Mouse (Mus musculus) adrenal gland, adult 2 months (tissue): ENCODE data around the gene Aff3. TPM values are rescaled to one million over a fixed set of nuclear protein-coding genes. Genes with fewer than 3 reads are reported as not detected.

Experiments
- DNase-seq: peaks from one replicate; pipeline ENCODE4 v3.0.0; 2021
- polyA plus RNA-seq: library from polyadenylated mRNA; depleted of rRNA; stranded (reverse); fragments of >200 nt; gene quantifications from 2 replicates; pipeline ENCODE4 v1.2.3, GENCODE M21; 2012; rRNA removed
- total RNA-seq, 2 experiments: library from RNA; stranded (reverse); gene quantifications; 2 replicates each; pipeline ENCODE4 v1.2.3; 2021

Aff3 gene
- total and polyA plus RNA-seq, 3 experiments, result 2.9 to 3.5 (median 3.0) TPM

GRCm38 (mm10) chr1:38178929-38179328, 485.8 kb downstream of the Aff3 start:
- DNase-seq, result no peak

DNA sequence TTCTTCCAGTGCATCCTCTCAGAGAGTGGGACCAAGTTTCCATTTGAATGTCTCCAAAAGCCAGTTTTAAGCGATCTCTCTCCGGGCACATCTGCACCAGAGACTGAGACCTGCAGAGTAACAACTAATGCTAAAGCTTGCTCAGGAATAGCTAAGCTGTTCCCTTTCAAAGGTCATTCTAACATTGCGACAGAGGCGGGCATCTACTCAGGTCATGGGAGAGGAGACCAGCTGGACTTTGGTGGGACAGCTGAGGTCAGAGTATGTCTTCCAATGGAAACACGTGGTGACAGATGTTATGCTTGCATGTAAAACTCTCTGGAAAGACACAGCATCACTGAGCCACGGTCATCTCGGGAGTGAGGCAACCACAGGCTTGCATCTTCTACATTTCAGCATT, 488.7 kb downstream of the Aff3 start:
- no peak for DNase-seq

GRCm38 (mm10) chr1:38171874-38172273, 492.9 kb downstream of the Aff3 start:
- no peak for DNase-seq

DNA sequence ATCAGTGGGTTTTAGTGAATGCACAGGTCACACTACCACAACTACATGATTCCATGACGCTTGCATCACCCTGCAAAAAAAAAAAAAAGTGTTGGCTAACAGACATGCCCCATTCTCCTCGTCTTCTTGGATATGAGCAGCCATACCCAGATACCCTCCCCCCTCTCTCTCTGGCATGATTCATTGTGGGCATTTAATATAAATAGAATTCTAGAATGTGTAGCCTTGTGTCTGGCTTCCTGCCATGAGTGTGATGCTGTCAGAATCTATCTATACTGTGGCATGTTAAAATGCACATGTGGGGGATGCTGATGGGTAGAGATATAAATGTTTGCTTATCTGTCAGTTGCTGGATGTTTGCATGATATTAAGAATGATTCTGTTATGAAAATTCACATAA, 499.1 kb downstream of the Aff3 start:
- no peak for DNase-seq

- DNase-seq, result no peak
Observed at GRCm38 (mm10) chr1:38150086-38150485, 514.7 kb downstream of the Aff3 start.

DNA sequence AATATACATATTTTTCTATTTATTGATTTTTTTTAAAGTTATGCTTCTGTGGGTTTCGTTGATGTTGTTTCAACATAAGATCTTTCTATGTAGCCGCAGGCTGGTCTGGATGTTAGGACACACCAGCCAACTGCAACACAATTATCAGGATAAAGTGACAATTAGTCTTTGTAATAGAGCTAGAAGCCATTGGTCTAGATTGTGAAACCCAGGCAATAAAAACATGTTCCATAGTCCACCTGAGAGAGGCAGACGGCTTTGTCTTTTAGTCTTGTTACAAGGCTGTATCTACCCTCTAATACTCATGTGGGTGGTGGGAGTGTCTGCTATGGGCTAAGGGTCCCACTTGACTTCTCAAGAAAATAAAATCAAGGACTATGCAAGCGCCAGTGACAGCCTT, 518.7 kb downstream of the Aff3 start:
- DNase-seq, result no peak

DNA sequence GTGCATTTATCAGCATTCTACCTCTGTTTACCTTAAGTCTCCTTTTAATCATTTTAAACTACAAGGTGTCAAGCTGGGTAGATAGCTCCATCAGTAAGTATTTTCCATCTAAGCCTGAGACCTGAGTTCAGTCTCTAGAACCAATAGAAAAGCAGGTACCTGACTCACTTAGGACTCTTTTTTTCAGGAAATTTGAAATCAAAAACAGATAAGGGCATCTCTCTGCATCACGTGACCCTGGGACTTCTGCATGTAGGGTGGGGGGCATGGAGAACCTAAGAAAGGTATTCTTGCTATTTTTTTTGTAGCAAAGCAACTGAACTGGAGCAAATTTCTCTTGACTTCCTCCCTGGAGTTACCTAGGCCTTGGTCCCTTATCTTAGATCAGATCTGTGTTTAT, 523.4 kb downstream of the Aff3 start:
- DNase-seq, result no peak

- DNase-seq, result no peak
Observed at GRCm38 (mm10) chr1:38140911-38141310, 523.8 kb downstream of the Aff3 start.

DNA sequence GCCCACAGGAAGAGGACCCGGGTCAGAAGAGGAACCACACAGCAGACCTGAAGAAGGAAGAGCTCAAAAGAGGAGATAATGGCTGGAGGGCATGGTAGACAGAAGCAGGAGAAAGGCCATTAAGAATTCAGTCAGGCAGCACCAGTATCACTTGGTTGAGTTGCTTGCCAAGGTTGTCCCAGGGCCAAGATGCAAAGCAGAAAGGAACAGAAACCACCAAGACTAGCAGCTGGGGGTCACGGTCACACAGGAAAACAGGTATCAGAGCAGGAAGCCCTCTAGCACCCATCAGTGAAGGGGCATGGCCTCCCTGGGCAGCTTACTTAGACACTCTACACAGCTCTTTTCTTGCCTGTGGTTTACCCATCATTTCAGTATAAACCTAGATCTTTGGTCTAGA, 525.4 kb downstream of the Aff3 start:
- DNase-seq, result no peak

DNA sequence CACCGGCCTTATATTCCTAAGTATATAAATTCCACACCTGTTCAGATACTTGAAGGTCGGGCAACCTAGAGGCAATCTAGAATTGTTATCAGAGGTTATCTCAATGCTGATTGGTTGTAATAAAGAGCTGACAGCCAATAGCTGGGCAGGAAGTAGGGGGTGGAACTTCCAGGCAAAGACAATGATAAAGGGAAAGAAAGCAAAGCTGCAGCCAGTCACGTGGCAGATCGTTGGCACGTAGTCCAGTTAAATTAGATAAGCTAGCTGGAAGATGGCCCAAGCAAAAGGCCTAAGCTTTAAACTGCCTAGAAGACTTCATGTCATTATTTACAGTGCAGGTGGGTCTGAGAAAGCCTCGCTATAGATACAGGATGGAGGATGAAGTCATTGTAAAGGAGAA, 531.8 kb downstream of the Aff3 start:
- no peak for DNase-seq

GRCm38 (mm10) chr1:38130715-38131483, 533.9 kb downstream of the Aff3 start:
- no peak for DNase-seq

GRCm38 (mm10) chr1:38129501-38130267, 535.1 kb downstream of the Aff3 start, which contains the start of gene Rev1:
TSS of gene Rev1 (minus strand) at chr1:38129801.
- DNase-seq, result peak; percentile 98

DNA sequence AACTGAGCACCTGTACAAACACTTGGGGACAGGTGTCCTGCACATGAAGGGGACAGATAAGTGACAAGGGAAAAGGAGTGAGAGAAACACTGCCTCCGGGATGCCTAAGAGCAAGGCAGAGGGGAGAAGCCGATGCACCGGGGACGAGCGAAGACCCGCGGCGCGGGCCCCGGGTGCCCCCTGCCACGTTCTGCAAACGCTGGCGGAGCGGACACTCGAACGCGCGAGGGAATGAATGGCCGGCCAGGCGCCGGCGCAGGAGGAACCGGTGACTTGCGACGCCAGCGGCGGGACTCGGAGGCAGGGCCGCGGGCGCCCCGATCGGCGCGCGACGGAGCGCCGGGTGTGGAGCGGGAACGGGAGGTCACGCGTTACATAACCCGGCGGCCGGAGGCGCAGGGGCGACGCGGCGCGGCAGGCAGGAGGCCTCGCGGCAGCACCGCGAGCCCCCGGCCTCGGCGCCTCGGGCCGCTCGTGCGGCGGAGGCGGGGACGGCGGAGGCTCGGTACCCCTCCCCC, 535.8 kb downstream of the Aff3 start:
- DNase-seq, result peak; percentile 71

Other genes starting within 250 kb of the Aff3 start
- gene Lonrf2, start 171.8 kb upstream of the Aff3 start, total RNA-seq, result 1 to 10 TPM; 4.6 to 7.1 TPM
- 2.9 TPM in 2 replicates for gene Lonrf2, start 171.8 kb upstream of the Aff3 start, polyA plus RNA-seq
- gene Chst10, start 233.2 kb upstream of the Aff3 start, total RNA-seq, result 1 to 10 TPM in 1 of 2 experiments, under 1 TPM in 1; 0.75 to 3.1 TPM
- 0.94 and 2.3 TPM in 2 replicates for gene Chst10, start 233.2 kb upstream of the Aff3 start, polyA plus RNA-seq